Mouse (Mus musculus): Measurements from ENCODE around the gene Zfp868.
"Not testable (repeated sequence)": the region's sequence is repeated elsewhere in the genome, so short reads cannot be mapped to it uniquely, and the experiment has no call there.

The Zfp868 gene

DNA sequence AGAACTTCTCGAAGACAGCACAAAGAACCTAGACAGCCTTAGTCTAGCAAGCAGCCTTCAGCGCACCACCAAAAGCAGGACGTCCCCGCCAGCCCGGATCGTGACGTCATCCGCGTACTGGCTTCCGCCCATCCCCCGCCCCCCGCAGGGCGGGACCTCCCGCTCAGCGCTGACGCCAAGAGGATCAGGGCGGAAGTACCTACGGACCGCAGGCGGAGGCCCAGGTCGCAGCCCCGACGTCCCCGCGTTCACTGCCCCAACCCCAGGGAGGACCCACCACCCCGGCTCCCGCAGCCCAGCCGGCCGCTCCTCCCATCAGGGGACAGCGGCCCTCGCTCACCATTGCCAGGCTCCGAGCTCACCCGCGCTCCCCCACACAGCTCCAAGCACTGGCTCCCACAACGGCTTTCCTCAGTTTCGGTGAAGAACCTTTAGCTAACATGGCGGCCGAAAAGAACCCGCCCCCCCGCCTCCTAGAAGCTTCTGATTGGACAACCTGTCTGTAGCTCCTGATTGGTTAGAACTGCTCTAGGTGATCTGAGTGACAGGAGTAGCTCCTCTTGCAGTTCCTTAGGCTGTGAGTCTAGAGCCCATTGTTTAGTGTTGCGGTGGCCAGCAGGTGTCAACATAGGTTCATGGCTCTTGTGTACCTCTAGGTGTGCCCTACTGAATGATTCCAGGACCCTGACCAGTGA lies at the start of gene Zfp868:
Gene Zfp868, minus strand, starts transcription at position 454 of the 695 bp plus-strand sequence.
- DNase-seq (ENCODE audit: low spot score) = peak; percentile 99

- not testable (repeated sequence) for DNase-seq (ENCODE audit: low spot score)
Measured at GRCm38 (mm10) chr8:69665051-69665450, 39.7 kb upstream of the Zfp868 start.

DNA sequence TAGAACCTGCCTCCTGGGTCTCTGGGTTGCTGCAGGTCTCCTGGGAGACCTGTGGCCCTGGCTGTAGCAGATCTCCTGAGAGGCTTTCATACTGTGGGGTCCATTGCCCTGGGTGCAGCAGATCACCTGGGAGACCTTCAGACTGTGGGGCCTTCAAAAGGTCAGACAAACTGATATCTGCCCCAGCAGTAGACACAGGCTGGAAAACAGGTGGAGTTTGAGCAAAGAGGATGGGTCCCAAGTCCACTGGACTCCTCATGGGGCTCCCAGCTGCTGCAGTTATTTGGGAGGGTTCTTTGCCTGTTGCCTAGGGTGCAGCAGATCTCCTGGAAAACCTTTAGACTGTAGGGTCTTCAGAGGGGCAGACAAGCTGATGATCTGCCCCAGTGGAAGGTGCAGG lies 35.9 kb upstream of the Zfp868 start:
- DNase-seq (ENCODE audit: low spot score) = no peak

- peak; percentile 94 for DNase-seq (ENCODE audit: low spot score)
Measured at GRCm38 (mm10) chr8:69654358-69654981, 29.1 kb upstream of the Zfp868 start, which contains the start of gene Zfp964. Gene Zfp964, plus strand, starts transcription at chr8:69654479.

DNA sequence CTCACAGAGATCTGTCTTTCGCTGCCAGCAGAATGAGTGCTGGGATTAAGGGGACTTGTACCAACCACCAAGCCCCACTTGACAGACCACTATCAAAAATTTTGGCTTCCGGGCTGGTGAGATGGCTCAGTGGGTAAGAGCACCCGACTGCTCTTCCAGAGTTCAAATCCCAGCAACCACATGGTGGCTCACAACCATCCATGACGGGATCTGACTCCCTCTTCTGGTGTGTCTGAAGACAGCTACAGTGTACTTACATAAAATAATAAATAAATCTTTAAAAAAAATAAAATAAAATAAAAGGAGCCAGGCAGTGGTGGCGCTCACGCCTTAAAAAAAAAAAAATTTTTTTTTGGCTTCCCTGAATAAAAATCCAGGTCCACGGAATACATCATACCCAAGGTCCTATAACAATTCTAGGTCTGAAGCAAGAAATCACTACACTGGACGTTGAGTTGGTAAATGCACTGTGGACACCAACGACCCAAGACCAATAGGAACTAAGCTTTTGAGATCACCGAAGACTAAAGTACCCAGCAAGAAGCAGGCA lies 28.5 kb upstream of the Zfp868 start:
- DNase-seq (ENCODE audit: low spot score) = no peak

DNA sequence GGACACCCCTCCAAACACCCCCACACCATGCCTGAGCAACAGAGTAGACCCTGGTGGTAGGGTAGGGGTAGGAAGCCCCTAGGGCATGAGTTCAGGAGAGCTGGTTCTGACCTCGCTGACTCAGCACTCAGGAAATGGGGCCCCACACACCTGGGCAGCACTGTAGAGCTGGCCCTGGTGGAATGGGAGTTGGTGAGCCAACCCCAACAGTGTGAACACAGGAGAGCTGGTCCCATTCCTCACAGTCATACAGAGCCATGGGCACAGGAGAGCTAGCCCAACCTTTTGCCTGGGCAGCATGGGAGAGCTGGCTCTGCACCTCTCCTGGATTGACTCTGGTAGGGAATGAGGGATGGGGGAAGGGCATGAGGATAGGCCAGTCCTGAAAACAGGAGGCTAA lies 7.3 kb downstream of the Zfp868 start:
- no peak for DNase-seq (ENCODE audit: low spot score)

DNA sequence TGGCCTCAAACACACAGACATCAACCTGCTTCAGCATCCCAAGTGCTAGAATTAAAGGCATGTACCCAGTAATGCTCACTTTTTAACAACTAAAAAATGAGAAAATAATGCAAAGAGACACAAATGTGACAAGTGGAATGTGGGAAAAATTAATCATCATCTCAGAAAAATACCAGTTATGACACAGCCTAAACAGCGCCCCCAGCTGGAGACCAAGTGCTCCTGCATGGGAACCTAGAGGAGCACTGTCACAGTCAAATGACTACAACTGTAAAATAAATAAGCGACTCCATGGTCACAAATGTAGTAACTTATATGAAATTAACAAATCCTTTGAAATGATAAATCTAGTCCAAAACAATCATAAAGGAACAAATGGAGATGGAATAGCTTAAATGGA lies 10.7 kb downstream of the Zfp868 start:
- DNase-seq (ENCODE audit: low spot score) = no peak

DNA sequence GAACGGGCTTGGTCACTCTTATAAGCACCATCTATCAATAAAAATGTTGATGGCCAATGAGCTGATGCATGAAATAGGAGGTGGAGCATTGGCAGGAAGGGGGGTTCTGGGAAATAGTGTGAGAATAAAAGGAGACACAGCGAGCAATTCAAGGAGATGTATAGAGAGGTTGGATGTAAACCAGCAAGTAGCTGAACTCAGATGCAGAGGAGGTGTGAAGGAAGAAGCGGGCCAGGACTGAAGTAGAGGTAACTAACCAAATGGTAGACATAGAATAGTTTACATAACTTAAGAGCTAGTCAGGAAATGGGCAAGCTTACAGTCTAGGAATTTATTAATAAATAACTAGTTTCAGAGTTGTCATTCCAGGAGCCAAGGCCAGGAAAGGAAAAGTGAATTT lies 27.8 kb downstream of the Zfp868 start:
- DNase-seq (ENCODE audit: low spot score) = not testable (repeated sequence)

DNA sequence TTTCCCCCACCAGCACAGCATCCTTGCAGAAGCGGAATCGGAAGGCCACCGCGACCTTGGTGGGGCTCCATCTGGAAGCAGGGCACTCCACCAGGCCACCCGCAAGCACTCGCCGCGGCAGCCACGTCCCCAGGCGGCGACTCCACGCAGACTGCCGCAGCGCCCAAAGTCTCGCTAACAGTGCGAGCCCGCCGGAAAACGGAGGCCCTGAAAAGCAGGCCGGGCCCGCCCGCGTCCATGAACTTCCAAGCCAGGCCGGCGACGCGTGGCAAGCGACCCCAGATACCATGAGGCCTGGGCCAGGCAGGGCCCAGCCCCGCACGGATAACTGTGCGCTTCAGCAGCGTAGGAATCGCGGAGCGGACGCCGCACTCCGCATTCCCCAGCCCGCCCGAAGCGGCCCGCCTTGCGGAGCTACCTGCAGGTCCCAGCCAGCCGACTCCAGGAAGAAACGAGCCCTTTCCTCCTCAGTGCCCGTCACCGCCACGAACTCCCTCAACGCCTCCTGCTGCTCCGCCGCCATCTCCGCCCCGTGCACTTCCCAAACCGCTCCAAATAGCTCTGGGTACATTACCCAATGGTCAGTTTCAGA lies 40.6 kb downstream of the Zfp868 start:
- DNase-seq (ENCODE audit: low spot score) = peak; percentile 54

GRCm38 (mm10) chr8:69584201-69584600 lies 41.1 kb downstream of the Zfp868 start:
- DNase-seq (ENCODE audit: low spot score) = not testable (repeated sequence)
